Mouse (Mus musculus) kidney, postnatal 0 days (tissue): ENCODE results near the gene Slit3. TPM values are rescaled to one million over a fixed set of nuclear protein-coding genes. Genes with fewer than 3 reads are reported as not detected.

ENCODE experiments used
- ATAC-seq: fragments of 200-750 bp; cut with Nextera tagmentation; replicated peaks from 2 replicates; pipeline ENCODE4 v1.8.0; 2017; ENCODE audit warnings: low read depth, moderate number of reproducible peaks, moderate TSS enrichment, moderate library complexity; ENCODE audit not compliant: low FRiP score
- DNase-seq: peaks from one replicate; pipeline ENCODE4 v3.0.0-alpha.2; 2016; ENCODE audit warnings: low spot score
- H3K27ac ChIP-seq: fragments of 300-500 bp; sonication (generic); 2 replicates; pipeline ENCODE4 v1.5.1; 2014; ENCODE audit warnings: mild to moderate bottlenecking
- H3K27me3 ChIP-seq: fragments of 300-500 bp; sonication (generic); 2 replicates; pipeline ENCODE4 v1.6.1; 2014; ENCODE audit warnings: low read length, mixed read lengths; ENCODE audit not compliant: insufficient read depth
- H3K36me3 ChIP-seq: fragments of 300-500 bp; sonication (generic); 2 replicates; pipeline ENCODE4 v1.6.1; 2014; ENCODE audit warnings: low read length, mixed read lengths; ENCODE audit not compliant: insufficient read depth
- H3K4me1 ChIP-seq: fragments of 300-500 bp; sonication (generic); replicated peaks from 2 replicates; pipeline ENCODE4 v1.6.1; 2014; ENCODE audit warnings: antibody characterized with exemption, low read length, mixed read lengths; ENCODE audit not compliant: insufficient read depth
- H3K4me2 ChIP-seq: fragments of 300-500 bp; sonication (generic); 2 replicates; pipeline ENCODE4 v1.6.1; 2014; ENCODE audit warnings: mild to moderate bottlenecking, low read length, moderate library complexity, mixed read lengths
- H3K4me3 ChIP-seq: fragments of 300-500 bp; sonication (generic); replicated peaks from 2 replicates; pipeline ENCODE4 v1.5.1; 2014; ENCODE audit warnings: low read depth, low read length
- H3K9ac ChIP-seq: fragments of 300-500 bp; sonication (generic); 2 replicates; pipeline ENCODE4 v1.6.1; 2014; ENCODE audit warnings: low read depth, low read length
- H3K9me3 ChIP-seq: fragments of 300-500 bp; sonication (generic); replicated peaks from 2 replicates; pipeline ENCODE4 v1.6.1; 2016; ENCODE audit warnings: low read length, inconsistent platforms, mixed read lengths
- CTCF ChIP-seq: IDR thresholded peaks from 2 replicates; pipeline ENCODE4 v1.5.1; 2016; ENCODE audit warnings: antibody characterized with exemption, low read depth, mild to moderate bottlenecking, moderate library complexity
- WGBS: fragments of 180-500 bp; shearing (Covaris S2); extraction: QIAGEN DNeasy Blood & Tissue Kit; methylation state at CpG from one replicate; pipeline ENCODE4 v1.1.7; 2014; 5-methylcytosine and 5-hydroxymethylcytosine counted together
- polyA plus RNA-seq: library from polyadenylated mRNA; unstranded; fragments of >200 nt; fragmentation: Nextera tagmentation; extraction: Ambion mirVana; gene quantifications from 2 replicates; pipeline ENCODE4 v1.2.1, GENCODE M21; 2015

The Slit3 gene
- polyA plus RNA-seq, 1 experiment from 2014 or later = 6.6 TPM

DNA sequence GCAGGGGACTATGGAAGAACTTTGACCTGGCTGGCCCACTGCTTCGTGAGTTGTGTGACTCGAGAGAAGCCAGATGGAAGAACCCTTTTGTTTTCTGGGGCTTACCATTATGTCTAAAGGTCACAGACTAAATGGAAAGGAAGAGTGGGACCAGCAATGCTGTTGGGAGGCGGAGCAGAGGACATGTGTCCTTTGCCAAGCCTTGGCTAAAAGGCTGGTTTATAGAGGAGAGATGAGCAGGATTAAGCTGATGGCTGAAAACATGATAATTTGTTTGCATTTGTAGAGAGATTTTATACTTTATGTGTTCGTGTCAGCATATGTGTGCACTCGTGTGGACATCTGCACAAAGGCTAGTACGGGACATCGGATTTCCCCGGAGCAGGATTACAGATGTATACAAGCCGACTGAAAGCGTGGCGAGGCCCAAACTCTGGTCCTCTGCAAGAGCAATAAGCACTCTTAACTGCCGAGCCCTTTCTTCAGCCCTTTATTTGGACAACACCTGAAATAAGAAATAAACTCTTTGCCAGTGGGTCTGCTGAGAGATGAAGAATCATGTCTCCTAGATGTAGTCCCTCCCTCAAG, 197.5 kb downstream of the Slit3 start:
- Histone ChIP-seq H3K4me3 (no peak overlapping the region), H3K9me3 (no peaks in the 10 kb centered on the region), H3K36me3 (no peaks in the 10 kb centered on the region), H3K4me1 (no peaks in the 10 kb centered on the region), H3K27ac (no peak overlapping the region), H3K4me2 (no peak overlapping the region), H3K9ac (no peak overlapping the region), H3K27me3 (no peaks in the 10 kb centered on the region)
- DNase-seq (no peak), ATAC-seq (no peak)
- TF ChIP-seq CTCF = no peak
- 85% methylated on average over 12 of the region's 12 CpGs for WGBS

DNA sequence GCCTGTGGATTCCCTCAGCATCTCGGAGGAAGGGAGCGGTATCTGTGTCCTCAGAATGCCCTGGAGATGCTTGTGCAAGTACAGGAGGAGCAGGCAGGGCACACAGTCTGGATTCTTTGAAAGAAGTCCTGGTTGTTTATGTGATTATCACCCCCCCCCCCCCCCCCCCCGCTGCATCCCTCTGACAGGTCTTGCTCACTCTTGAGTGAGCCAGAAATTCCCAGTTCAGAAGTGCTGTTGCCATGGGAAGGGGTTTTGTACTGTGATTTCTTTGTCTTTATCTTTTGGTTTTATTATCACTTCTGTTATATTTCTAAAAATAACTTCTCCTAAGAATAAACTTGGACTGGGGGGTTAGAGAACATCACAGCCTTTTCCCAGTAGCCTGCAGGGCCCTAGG, 199.5 kb downstream of the Slit3 start:
- WGBS = 88% methylated on average over 3 of the region's 3 CpGs

DNA sequence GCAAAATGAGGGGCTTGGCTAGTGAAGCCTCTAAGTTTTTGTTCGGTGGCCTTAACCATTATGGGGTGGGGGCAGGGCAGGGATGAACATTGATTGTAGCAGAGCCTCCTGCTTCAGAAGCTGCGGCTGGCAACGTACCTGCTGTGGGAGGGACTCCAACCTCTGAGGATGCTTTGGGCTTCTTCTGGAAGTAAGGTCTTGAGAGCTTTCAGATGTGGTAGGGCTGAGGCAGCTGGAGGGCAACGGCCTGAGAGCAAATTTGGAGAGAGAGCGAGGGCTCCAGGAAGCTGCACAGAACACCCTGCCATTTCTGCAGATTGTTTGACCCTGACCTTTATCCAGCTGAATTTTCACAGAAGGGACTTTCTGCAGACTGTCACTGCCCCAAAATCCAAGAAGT, 203.4 kb downstream of the Slit3 start:
- WGBS = 42% methylated on average over 5 of the region's 5 CpGs
- Histone ChIP-seq H3K36me3 (no peaks in the 10 kb centered on the region), H3K27ac (no peak overlapping the region), H3K9ac (no peak overlapping the region), H3K4me2 (no peak overlapping the region), H3K4me1 (0 out of 2 replicates have a peak, but pooled peaks cover 3% of the 10 kb centered on the region), H3K4me3 (no peak overlapping the region), H3K9me3 (no peaks in the 10 kb centered on the region), H3K27me3 (no peaks in the 10 kb centered on the region)
- ATAC-seq (no peak), DNase-seq (no peak)
- TF ChIP-seq CTCF = no peak

More for the DNA sequence above, 199.5 kb downstream of the Slit3 start:
- no peaks in the 10 kb centered on the region for H3K27me3 ChIP-seq
- H3K9me3 ChIP-seq = no peaks in the 10 kb centered on the region
- no peak overlapping the region for H3K4me2 ChIP-seq
- no peak overlapping the region for H3K27ac ChIP-seq
- no peak overlapping the region for H3K4me3 ChIP-seq
- H3K9ac ChIP-seq = no peak overlapping the region
- DNase-seq (no peak), ATAC-seq (no peak)
- 0 out of 2 replicates have a peak, but pooled peaks cover 2% of the 10 kb centered on the region for H3K4me1 ChIP-seq
- TF ChIP-seq CTCF = no peak
- no peaks in the 10 kb centered on the region for H3K36me3 ChIP-seq

DNA sequence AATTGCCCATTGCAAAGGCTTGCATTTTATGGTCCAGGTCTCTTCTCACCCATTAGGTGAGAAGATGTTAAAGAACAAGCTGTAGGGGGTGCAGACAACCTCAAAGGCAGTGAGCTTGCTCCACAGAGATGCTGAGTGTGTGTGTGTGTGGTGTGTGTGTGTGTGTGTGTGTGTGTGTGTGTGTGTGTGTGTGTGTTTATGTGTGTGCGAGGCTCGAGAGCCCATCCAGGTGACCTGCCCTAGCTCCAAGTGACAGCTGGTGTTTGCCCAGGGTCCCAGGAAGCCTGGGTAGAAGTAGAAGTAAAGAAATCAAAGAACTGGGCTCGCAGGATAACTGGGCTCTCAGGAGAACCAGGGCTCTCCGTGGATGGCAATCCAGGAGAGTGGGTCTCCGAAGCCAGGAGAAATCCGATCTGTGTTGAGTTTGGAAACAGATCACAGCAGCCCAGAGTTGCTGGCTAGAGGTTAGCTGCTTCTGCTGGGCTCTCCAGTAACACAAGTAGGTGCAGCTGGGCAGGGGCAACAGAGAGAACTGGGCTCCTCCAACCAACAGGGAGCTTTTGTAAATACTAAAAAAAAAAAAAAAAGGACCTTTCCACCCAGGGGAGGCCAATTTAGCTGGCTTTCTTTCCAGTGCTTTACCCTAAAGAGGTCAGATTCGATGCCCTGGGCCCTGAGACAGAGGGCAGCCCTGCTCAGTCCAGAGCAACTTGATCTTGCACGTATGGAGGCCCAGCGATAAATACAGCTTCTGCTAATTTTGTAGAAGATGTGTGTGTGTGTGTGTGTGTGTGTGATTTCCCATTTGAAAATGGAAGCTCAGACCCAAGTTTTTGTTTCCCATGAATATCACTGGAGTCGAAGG, 204.3 kb downstream of the Slit3 start:
- H3K9me3 ChIP-seq = no peaks in the 10 kb centered on the region
- H3K27me3 ChIP-seq = no peaks in the 10 kb centered on the region
- ATAC-seq (no peak), DNase-seq (peak; percentile 57)
- no peak overlapping the region for H3K4me2 ChIP-seq
- H3K27ac ChIP-seq = no peak overlapping the region
- H3K9ac ChIP-seq = no peak overlapping the region
- no peak overlapping the region for H3K4me3 ChIP-seq
- WGBS = 37% methylated on average over 10 of the region's 10 CpGs
- 0 out of 2 replicates have a peak, but pooled peaks cover 3% of the 10 kb centered on the region for H3K4me1 ChIP-seq
- H3K36me3 ChIP-seq = no peaks in the 10 kb centered on the region
- TF ChIP-seq CTCF = no peak

DNA sequence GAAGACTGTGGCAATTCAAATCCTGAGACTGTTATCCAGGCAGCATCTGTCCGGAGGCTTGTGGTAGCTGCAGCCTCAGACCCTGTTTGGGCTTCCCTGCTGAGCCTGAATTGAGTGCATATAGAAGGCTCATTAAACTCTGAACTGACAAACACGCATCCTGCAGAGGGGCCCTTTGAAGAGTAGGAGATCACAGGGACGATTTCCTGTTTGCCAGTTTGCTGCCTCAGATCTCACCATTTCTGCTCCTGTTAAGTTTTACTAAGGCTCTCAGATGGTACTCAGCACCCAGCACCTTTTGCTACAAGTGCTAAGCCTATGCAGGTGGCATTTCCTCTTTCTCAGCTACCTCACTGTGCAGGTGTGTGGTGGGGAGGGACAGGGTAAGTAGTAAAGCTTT, 205.3 kb downstream of the Slit3 start:
- no peaks in the 10 kb centered on the region for H3K9me3 ChIP-seq
- no peak for TF ChIP-seq CTCF
- H3K4me2 ChIP-seq = no peak overlapping the region
- no peak for DNase-seq
- no peak overlapping the region for H3K4me3 ChIP-seq
- H3K36me3 ChIP-seq = no peaks in the 10 kb centered on the region
- WGBS = 24% methylated on average over 3 of the region's 3 CpGs
- H3K9ac ChIP-seq = no peak overlapping the region
- no peaks in the 10 kb centered on the region for H3K27me3 ChIP-seq
- H3K4me1 ChIP-seq = 0 out of 2 replicates have a peak, but pooled peaks cover 3% of the 10 kb centered on the region
- no peak overlapping the region for H3K27ac ChIP-seq
- no peak for ATAC-seq

DNA sequence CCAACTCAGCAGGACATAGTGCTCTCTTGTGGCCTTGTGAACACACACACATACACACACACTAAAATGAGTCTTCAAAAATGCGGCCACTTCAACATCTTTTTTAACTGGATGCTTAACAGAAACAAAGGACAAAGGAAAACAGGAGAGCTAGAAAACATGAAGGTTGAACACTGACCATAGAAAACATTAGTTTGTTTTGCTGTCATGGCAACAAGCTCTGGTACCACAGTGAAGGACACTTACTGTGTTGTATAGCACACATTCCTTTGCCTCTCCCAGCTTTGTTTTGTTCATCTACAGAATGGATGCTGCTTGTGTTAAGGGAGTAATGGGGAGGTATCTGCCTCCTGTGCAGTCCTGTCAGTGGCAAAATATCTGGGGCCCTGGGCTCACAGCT, 206.9 kb downstream of the Slit3 start:
- H3K9ac ChIP-seq = no peak overlapping the region
- 73% methylated on average over 1 of the region's 1 CpGs for WGBS
- no peak for TF ChIP-seq CTCF
- H3K27me3 ChIP-seq = no peaks in the 10 kb centered on the region
- no peaks in the 10 kb centered on the region for H3K36me3 ChIP-seq
- H3K4me3 ChIP-seq = no peak overlapping the region
- no peak for ATAC-seq
- no peak overlapping the region for H3K4me2 ChIP-seq
- DNase-seq = no peak
- H3K27ac ChIP-seq = no peak overlapping the region
- 0 out of 2 replicates have a peak, but pooled peaks cover 3% of the 10 kb centered on the region for H3K4me1 ChIP-seq
- no peaks in the 10 kb centered on the region for H3K9me3 ChIP-seq
